Mouse (Mus musculus) adrenal gland, postnatal 25 days (tissue): ENCODE data around the gene Ggn. TPM values are rescaled to one million over a fixed set of nuclear protein-coding genes. Genes with fewer than 3 reads are reported as not detected.
"Not testable (repeated sequence)": the region's sequence is repeated elsewhere in the genome, so short reads cannot be mapped to it uniquely, and the experiment has no call there.

Source experiments
- DNase-seq: peaks from one replicate; pipeline ENCODE4 v3.0.0; 2021; ENCODE audit warnings: mixed read lengths
- long read RNA-seq: library from polyadenylated mRNA; stranded (forward); transcript quantifications from one replicate; pipeline ENCODE4 v2.0.0, GENCODE M21; 2021
- total RNA-seq: library from RNA; stranded (reverse); gene quantifications from 2 replicates; pipeline ENCODE4 v1.2.3, GENCODE M21; 2021

Gene Ggn
- 1.3 and 1.4 TPM in 2 replicates for total RNA-seq
- long read RNA-seq: 0 reads

GRCm38 (mm10) chr7:29170066-29170754 is at the start of gene Ggn, which contains the start of gene Spred3:
Ggn (plus strand) TSS chr7:29170210.
Spred3 (minus strand) TSS chr7:29170411.
- peak; percentile 77 for DNase-seq

GRCm38 (mm10) chr7:29122821-29123220 is 47.2 kb upstream of the Ggn start:
- DNase-seq: no peak

- no peak for DNase-seq
Observed at GRCm38 (mm10) chr7:29123531-29124358, 46.3 kb upstream of the Ggn start.

- peak; percentile 67 for DNase-seq
Observed at GRCm38 (mm10) chr7:29124970-29125369, 45.0 kb upstream of the Ggn start, which contains the start of gene Ryr1. Ryr1 (minus strand) TSS chr7:29125179.

GRCm38 (mm10) chr7:29126173-29126915 is 43.7 kb upstream of the Ggn start:
- DNase-seq: peak; percentile 58

GRCm38 (mm10) chr7:29128725-29129124 is 41.3 kb upstream of the Ggn start:
- no peak for DNase-seq

- DNase-seq: no peak
Observed at GRCm38 (mm10) chr7:29134230-29134629, 35.8 kb upstream of the Ggn start.

- DNase-seq: no peak
Observed at GRCm38 (mm10) chr7:29134693-29135386, 35.2 kb upstream of the Ggn start, which contains the start of gene Rasgrp4. Rasgrp4 (plus strand) TSS chr7:29134851.

GRCm38 (mm10) chr7:29137429-29137828 is 32.6 kb upstream of the Ggn start:
- peak; percentile 42 for DNase-seq

GRCm38 (mm10) chr7:29139237-29139636 is 30.8 kb upstream of the Ggn start:
- DNase-seq: not testable (repeated sequence)

GRCm38 (mm10) chr7:29141416-29141815 is 28.6 kb upstream of the Ggn start:
- no peak for DNase-seq

GRCm38 (mm10) chr7:29144006-29144405 is 26.0 kb upstream of the Ggn start:
- no peak for DNase-seq

- no peak for DNase-seq
Observed at GRCm38 (mm10) chr7:29146625-29147367, 23.2 kb upstream of the Ggn start.

GRCm38 (mm10) chr7:29148771-29149170 is 21.2 kb upstream of the Ggn start:
- DNase-seq: no peak

GRCm38 (mm10) chr7:29151486-29151885 is 18.5 kb upstream of the Ggn start:
- DNase-seq: no peak

- no peak for DNase-seq
Observed at GRCm38 (mm10) chr7:29154018-29154720, 15.8 kb upstream of the Ggn start.

GRCm38 (mm10) chr7:29155196-29155837 is 14.7 kb upstream of the Ggn start:
- peak; percentile 93 for DNase-seq

- peak; percentile 85 for DNase-seq
Observed at GRCm38 (mm10) chr7:29155838-29156782, 13.9 kb upstream of the Ggn start, which contains the start of gene Fam98c. Fam98c (minus strand) TSS chr7:29156234.

GRCm38 (mm10) chr7:29158264-29158663 is 11.7 kb upstream of the Ggn start:
- DNase-seq: no peak
